Mouse (Mus musculus): ENCODE data around the gene Kif1c.

- TF ChIP-seq POLR2A (IDR thresholded peaks at IDR 0.05; ENCODE audit: low read depth, low read length) (no peak), CTCF (IDR thresholded peaks at IDR 0.05; ENCODE audit: extremely low read depth, insufficient read length, insufficient replicate concordance, low read depth, low read length) (no peak)
Measured at GRCm38 (mm10) chr11:70702781-70703180, 2.4 kb downstream of the Kif1c start.

Data from small intestine, adult 2 months (tissue).